Mouse (Mus musculus) limb, embryonic 11.5 days (tissue): ENCODE data around the gene Cenpm. TPM values are rescaled to one million over a fixed set of nuclear protein-coding genes. Genes with fewer than 3 reads are reported as not detected.
A peak's percentile ranks its signal among the peaks of the same experiment; 100 is the strongest.

ENCODE experiments used
- ATAC-seq: fragments of 200-750 bp; cut with Nextera tagmentation; 2 replicates; pipeline ENCODE4 v1.8.0; 2017; ENCODE audit warnings: low read depth; ENCODE audit not compliant: insufficient number of reproducible peaks, low FRiP score, low TSS enrichment
- DNase-seq: peaks from one replicate; pipeline ENCODE4 v3.0.0-alpha.2; 2015; ENCODE audit warnings: low spot score
- H3K27ac ChIP-seq: fragments of 300-500 bp; sonication (generic); replicated peaks from 2 replicates; pipeline ENCODE4 v1.5.1; 2014; ENCODE audit warnings: low read depth, mild to moderate bottlenecking, low read length
- H3K27me3 ChIP-seq: fragments of 300-500 bp; sonication (generic); 2 replicates; pipeline ENCODE4 v1.6.1; 2014; ENCODE audit warnings: mild to moderate bottlenecking, low read length, mixed read lengths; ENCODE audit not compliant: control insufficient read depth, insufficient read depth
- H3K36me3 ChIP-seq: fragments of 300-500 bp; sonication (generic); 2 replicates; pipeline ENCODE4 v1.6.1; 2014; ENCODE audit warnings: mild to moderate bottlenecking, low read length, moderate library complexity, mixed read lengths; ENCODE audit not compliant: control insufficient read depth, insufficient read depth
- H3K4me1 ChIP-seq: fragments of 300-500 bp; sonication (generic); 2 replicates; pipeline ENCODE4 v1.6.1; 2014; ENCODE audit warnings: low read length, mixed read lengths; ENCODE audit not compliant: control insufficient read depth, insufficient read depth
- H3K4me2 ChIP-seq: fragments of 300-500 bp; sonication (generic); 2 replicates; pipeline ENCODE4 v1.6.1; 2014; ENCODE audit warnings: low read depth, mild to moderate bottlenecking, moderate library complexity; ENCODE audit not compliant: severe bottlenecking
- H3K4me3 ChIP-seq: fragments of 300-500 bp; sonication (generic); 2 replicates; pipeline ENCODE4 v1.5.1; 2014; ENCODE audit warnings: low read depth, low read length
- H3K9ac ChIP-seq: fragments of 300-500 bp; sonication (generic); 2 replicates; pipeline ENCODE4 v1.6.1; 2014; ENCODE audit warnings: mild to moderate bottlenecking, low read length
- H3K9me3 ChIP-seq: fragments of 300-500 bp; sonication (generic); 2 replicates; pipeline ENCODE4 v1.6.1; 2016; ENCODE audit warnings: low read length; ENCODE audit not compliant: control insufficient read depth
- WGBS: fragments of 180-500 bp; shearing (Covaris S2); extraction: QIAGEN DNeasy Blood & Tissue Kit; methylation state at CpG from one replicate; pipeline ENCODE4 v1.1.7; 2014; 5-methylcytosine and 5-hydroxymethylcytosine counted together
- polyA plus RNA-seq: library from polyadenylated mRNA; unstranded; fragments of >200 nt; fragmentation: Nextera tagmentation; extraction: Ambion mirVana; gene quantifications from 2 replicates; pipeline ENCODE4 v1.2.1, GENCODE M21; 2014

Cenpm gene
- polyA plus RNA-seq, 1 experiment from 2014 or later = 89.3 TPM

DNA sequence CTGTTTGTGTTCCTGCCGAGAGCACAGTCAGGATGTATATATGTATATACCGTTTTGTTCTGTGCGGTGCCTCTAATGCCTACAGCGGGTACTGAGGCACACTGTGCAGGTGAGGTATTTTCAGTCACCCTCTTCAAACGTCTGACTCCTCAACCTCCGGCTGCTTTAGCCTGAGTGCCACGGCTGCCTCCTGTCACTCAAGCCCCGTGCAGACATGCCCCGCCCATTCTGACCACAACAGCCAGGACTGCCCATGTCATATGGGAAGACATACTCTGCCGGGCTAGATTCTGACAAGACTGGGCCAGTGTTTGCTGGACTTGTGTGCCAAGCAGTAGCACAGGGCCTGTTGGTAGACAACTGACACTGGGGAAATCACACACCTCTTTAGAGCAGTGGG, 8.9 kb downstream of the Cenpm start:
- ATAC-seq (no peak), DNase-seq (no peak)
- Histone ChIP-seq H3K4me2 (no peak overlapping the region), H3K4me1 (no peaks in the 10 kb centered on the region), H3K9ac (no peak overlapping the region), H3K36me3 (no peaks in the 10 kb centered on the region), H3K4me3 (no peak overlapping the region), H3K9me3 (no peaks in the 10 kb centered on the region), H3K27ac (no peak overlapping the region), H3K27me3 (no peaks in the 10 kb centered on the region)
- WGBS = 79% methylated on average over 10 of the region's 10 CpGs

DNA sequence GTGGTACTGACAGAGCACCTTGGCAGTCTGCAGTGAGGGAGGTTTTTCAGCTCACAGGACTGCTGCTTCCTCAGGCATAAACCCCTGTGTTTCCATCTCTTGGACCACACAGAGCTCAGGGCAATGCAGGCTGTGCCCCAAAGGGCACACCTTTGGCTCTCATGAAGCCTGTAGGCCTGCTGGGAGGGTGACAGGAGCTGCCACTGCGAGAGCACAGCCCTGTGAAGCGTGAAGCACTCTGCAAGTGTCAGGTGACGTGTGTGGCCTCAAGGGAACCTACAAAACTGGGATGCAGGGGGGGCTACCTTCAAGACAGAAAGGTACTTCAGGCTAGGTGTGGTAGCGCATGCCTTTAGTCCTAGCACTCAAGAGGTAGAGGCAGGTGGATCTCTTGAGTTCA, 11.9 kb downstream of the Cenpm start:
- Histone ChIP-seq H3K27me3 (no peaks in the 10 kb centered on the region), H3K9ac (no peak overlapping the region), H3K4me2 (no peak overlapping the region), H3K4me1 (no peaks in the 10 kb centered on the region), H3K27ac (no peak overlapping the region), H3K9me3 (no peaks in the 10 kb centered on the region), H3K36me3 (no peaks in the 10 kb centered on the region), H3K4me3 (no peak overlapping the region)
- DNase-seq (no peak), ATAC-seq (no peak)
- WGBS = 66% methylated on average over 4 of the region's 4 CpGs

DNA sequence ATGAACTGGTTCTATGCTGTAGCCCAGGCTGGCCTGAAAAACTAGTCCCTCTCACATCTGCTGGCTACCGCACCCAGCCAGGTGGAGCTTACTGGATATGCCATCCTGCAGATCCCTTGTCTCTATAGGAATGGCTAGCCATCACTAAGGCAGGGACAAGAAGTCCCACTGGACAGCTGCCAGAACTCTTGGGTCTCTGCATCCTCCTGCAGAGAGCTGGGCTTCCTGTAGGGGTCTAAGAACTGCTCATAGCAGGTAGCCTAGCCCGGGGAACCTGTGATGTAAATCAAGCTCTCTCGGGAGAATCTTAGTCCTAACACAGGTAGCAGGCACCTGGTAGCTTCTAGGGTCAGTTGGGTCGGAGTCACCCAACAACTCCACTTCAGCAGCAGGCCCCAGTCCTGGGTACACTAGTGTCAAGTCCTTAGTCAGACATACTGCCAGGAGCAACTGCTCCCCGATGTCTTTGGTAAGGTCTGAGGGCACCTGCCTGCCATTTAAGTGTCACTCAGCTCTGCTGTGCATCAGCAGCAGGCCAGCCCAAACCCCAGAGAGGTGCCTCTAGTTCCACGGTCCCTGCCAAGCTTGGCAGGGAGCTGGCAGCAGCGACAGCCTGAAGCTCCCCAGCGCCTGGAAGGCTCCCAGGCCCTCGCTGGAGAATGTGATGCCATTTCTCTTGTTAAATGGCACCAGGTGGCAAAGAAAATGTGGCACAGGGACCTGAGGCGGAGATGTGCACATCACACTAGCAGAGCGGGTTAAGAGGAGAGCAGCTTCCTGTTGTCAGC, 12.8 kb downstream of the Cenpm start:
- Histone ChIP-seq H3K36me3 (no peaks in the 10 kb centered on the region), H3K27me3 (no peaks in the 10 kb centered on the region), H3K4me3 (no peak overlapping the region), H3K9ac (no peak overlapping the region), H3K4me2 (no peak overlapping the region), H3K4me1 (no peaks in the 10 kb centered on the region), H3K27ac (no peak overlapping the region), H3K9me3 (no peaks in the 10 kb centered on the region)
- no peak for DNase-seq
- 70% methylated on average over 11 of the region's 11 CpGs for WGBS
- no peak for ATAC-seq

DNA sequence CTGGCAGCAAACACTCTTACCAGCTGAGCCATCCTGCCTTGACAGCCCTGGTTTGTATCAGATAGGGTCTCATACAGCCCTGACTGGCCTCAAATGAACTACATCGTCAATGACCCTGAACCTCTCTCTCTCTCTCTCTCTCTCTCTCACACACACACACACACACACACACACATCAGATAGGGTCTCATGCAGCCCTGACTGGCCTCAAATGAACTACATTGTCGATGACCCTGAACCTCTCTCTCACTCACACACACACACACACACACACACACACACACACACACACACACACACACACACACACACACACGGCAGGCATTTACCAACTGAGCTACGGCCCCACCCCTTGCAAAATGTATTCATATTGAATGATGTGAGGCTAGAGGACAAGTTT, 13.4 kb downstream of the Cenpm start:
- ATAC-seq (no peak), DNase-seq (no peak)
- Histone ChIP-seq H3K27ac (no peak overlapping the region), H3K9ac (no peak overlapping the region), H3K4me3 (no peak overlapping the region), H3K36me3 (no peaks in the 10 kb centered on the region), H3K27me3 (no peaks in the 10 kb centered on the region), H3K9me3 (no peaks in the 10 kb centered on the region), H3K4me2 (no peak overlapping the region), H3K4me1 (no peaks in the 10 kb centered on the region)
- WGBS = 96% methylated on average over 4 of the region's 4 CpGs

DNA sequence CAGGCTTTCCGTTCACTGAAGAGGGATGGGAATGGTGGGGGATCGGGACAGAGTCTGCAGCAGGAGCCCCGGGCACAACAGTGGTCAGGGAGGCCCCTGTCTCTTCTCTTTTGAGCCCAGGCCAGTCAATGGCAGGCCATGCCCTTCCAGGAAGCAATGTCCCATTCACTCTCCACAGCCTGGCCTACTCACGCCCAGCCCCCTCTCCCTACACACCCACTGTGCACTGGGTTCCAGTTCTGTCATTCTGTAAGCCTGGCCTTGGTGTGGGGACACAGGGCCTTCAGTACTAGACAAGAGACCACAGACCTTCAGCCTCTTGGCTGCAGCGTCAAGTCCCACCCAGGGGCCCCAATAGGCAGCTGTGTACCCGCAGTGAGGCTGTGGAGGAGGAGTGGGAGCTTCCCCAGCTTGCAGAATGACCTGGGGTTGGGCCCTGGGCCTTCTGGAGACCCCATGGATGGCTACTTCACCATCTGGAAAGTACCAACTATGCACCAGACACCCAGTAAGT, 14.4 kb downstream of the Cenpm start:
- H3K4me1 ChIP-seq = no peaks in the 10 kb centered on the region
- ATAC-seq (no peak), DNase-seq (no peak)
- no peak overlapping the region for H3K4me3 ChIP-seq
- no peaks in the 10 kb centered on the region for H3K36me3 ChIP-seq
- H3K9me3 ChIP-seq = no peaks in the 10 kb centered on the region
- H3K9ac ChIP-seq = no peak overlapping the region
- peaks cover 3% of the 10 kb centered on the region for H3K27me3 ChIP-seq
- no peak overlapping the region for H3K27ac ChIP-seq
- WGBS = 76% methylated on average over 6 of the region's 6 CpGs
- no peak overlapping the region for H3K4me2 ChIP-seq

DNA sequence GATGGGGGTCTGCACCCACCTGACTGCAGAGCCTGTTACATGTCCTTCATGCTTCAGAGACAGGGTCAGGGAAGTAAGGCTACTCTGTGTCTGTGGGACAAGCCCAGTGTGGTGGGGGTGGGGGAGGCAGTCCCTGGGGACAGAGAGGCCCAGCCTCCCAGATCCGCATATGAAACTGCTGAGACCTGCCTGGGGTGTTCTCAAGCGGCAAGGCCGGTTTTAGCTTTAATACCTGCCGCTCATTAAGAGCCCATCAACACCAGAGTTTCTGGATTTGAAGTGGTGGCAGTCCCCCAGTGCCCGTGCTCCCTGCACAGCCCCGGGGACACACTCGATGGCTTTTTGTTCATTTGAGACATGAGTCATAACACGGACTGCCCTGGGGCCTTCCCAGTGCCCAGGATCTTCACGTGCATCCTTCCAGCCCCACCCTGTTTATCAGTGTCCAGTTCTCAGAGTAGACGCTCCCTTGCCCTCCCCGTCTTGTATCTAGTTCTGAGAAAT, 15.0 kb downstream of the Cenpm start:
- no peaks in the 10 kb centered on the region for H3K4me1 ChIP-seq
- H3K27ac ChIP-seq = no peak overlapping the region
- H3K9me3 ChIP-seq = no peaks in the 10 kb centered on the region
- no peak for DNase-seq
- H3K9ac ChIP-seq = 0 out of 2 replicates have a peak overlapping the region, but pooled peaks have one; percentile 27
- peaks cover 8% of the 10 kb centered on the region for H3K27me3 ChIP-seq
- no peak for ATAC-seq
- no peak overlapping the region for H3K4me3 ChIP-seq
- WGBS = 39% methylated on average over 11 of the region's 11 CpGs
- no peak overlapping the region for H3K4me2 ChIP-seq
- H3K36me3 ChIP-seq = no peaks in the 10 kb centered on the region

DNA sequence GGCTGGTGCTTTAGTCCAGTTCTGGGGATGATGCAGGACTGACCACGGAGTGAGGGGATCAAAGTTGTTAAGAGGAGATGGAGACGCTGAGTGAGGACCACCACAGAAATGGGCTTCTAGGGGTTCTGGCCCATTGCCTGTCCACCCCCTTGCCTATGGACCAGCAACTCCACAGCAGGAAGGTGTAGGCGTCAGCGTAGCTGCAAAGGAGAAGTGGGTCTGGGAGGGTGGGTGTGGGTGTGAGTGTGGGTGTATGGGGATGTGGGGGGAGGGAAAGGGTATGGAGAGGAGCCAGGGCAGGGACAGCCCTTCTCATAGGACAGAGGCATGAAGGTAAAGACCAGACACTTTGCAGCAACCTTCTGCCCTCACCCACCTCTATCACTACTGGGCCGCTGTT, 18.8 kb downstream of the Cenpm start:
- no peak overlapping the region for H3K27ac ChIP-seq
- no peak overlapping the region for H3K4me3 ChIP-seq
- no peak overlapping the region for H3K9ac ChIP-seq
- WGBS = 92% methylated on average over 5 of the region's 5 CpGs
- no peaks in the 10 kb centered on the region for H3K9me3 ChIP-seq
- no peaks in the 10 kb centered on the region for H3K36me3 ChIP-seq
- H3K27me3 ChIP-seq = peaks cover 23% of the 10 kb centered on the region
- no peak for ATAC-seq
- DNase-seq = no peak
- H3K4me1 ChIP-seq = no peaks in the 10 kb centered on the region; the same call in 1 of the 2 replicates
- H3K4me2 ChIP-seq = no peak overlapping the region

DNA sequence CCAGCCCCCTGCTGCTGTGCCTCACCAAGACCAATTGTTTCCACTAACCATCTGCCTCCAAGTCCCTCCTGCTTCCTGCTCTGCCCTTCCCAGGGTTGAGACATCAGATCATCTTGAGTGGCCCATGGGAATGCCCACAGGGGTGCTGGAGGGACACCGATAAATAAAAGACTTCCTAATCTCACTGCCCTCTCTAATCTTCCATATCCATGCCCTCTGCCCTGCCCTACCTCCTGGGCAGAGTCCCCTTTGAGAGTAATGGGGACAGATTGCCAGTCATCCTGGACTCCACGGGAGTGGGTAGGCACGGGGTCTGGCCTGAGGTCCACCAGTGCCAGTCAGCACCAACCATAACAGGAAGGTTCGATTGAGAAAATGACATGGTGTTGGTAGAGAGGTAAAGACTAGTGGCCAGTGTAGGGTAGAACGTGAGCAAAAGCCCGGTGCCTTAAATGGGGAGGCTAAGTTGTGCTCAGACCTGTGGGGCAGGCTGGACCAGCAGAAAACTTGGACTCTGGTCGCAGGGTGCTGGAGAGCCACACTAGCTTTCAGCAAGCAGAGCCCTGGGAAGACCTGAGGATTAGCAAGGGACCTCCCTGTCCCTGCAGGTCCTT, 19.8 kb downstream of the Cenpm start:
- WGBS = 35% methylated on average over 7 of the region's 7 CpGs

More for the DNA sequence above, 19.8 kb downstream of the Cenpm start:
- no peak; the same call in 1 of the 2 replicates for ATAC-seq
- H3K9ac ChIP-seq = no peak overlapping the region
- H3K27ac ChIP-seq = no peak overlapping the region
- H3K9me3 ChIP-seq = no peaks in the 10 kb centered on the region
- no peak overlapping the region for H3K4me3 ChIP-seq
- no peak overlapping the region; the same call in 1 of the 2 replicates for H3K4me2 ChIP-seq
- no peaks in the 10 kb centered on the region; the same call in 1 of the 2 replicates for H3K4me1 ChIP-seq
- peaks cover 23% of the 10 kb centered on the region for H3K27me3 ChIP-seq
- no peaks in the 10 kb centered on the region for H3K36me3 ChIP-seq
- DNase-seq = no peak
